Mouse (Mus musculus) embryonic facial prominence, embryonic 14.5 days (tissue): ENCODE measurements around the gene Eva1b. TPM values are rescaled to one million over a fixed set of nuclear protein-coding genes. Genes with fewer than 3 reads are reported as not detected.

Experiments
- ATAC-seq: fragments of 200-750 bp; cut with Nextera tagmentation; 2 replicates; pipeline ENCODE4 v1.8.0; 2017; ENCODE audit warnings: low read depth, moderate number of reproducible peaks, moderate TSS enrichment
- DNase-seq: peaks from one replicate; pipeline ENCODE4 v3.0.0-alpha.2; 2015; ENCODE audit warnings: low spot score
- H3K27ac ChIP-seq: fragments of 300-500 bp; sonication (generic); replicated peaks from 2 replicates; pipeline ENCODE4 v1.5.1; 2014; ENCODE audit warnings: low read depth, mild to moderate bottlenecking, low read length, moderate library complexity
- H3K27me3 ChIP-seq: fragments of 300-500 bp; sonication (generic); replicated peaks from 2 replicates; pipeline ENCODE4 v1.6.1; 2014; ENCODE audit warnings: low read length; ENCODE audit not compliant: control insufficient read depth, insufficient read depth
- H3K36me3 ChIP-seq: fragments of 300-500 bp; sonication (generic); 2 replicates; pipeline ENCODE4 v1.6.1; 2014; ENCODE audit warnings: low read length, mixed read lengths; ENCODE audit not compliant: control insufficient read depth, insufficient read depth
- H3K4me1 ChIP-seq: fragments of 300-500 bp; sonication (generic); 2 replicates; pipeline ENCODE4 v1.6.1; 2014; ENCODE audit warnings: antibody characterized with exemption, low read length; ENCODE audit not compliant: control insufficient read depth, insufficient read depth
- H3K4me2 ChIP-seq: fragments of 300-500 bp; sonication (generic); 2 replicates; pipeline ENCODE4 v1.6.1; 2014; ENCODE audit warnings: low read depth, mild to moderate bottlenecking, low read length, moderate library complexity, mixed read lengths
- H3K4me3 ChIP-seq: fragments of 300-500 bp; sonication (generic); 2 replicates; pipeline ENCODE4 v1.5.1; 2014; ENCODE audit warnings: low read depth, mild to moderate bottlenecking, low read length
- H3K9ac ChIP-seq: fragments of 300-500 bp; sonication (generic); 2 replicates; pipeline ENCODE4 v1.6.1; 2014; ENCODE audit warnings: low read depth, mild to moderate bottlenecking, low read length, moderate library complexity, mixed read lengths
- H3K9me3 ChIP-seq: fragments of 300-500 bp; sonication (generic); 2 replicates; pipeline ENCODE4 v1.6.1; 2016; ENCODE audit warnings: low read length; ENCODE audit not compliant: control insufficient read depth
- WGBS: fragments of 180-500 bp; shearing (Covaris S2); extraction: QIAGEN DNeasy Blood & Tissue Kit; methylation state at CpG from one replicate; pipeline ENCODE4 v1.1.7; 2014; 5-methylcytosine and 5-hydroxymethylcytosine counted together
- polyA plus RNA-seq: library from polyadenylated mRNA; unstranded; fragments of >200 nt; fragmentation: Nextera tagmentation; extraction: Ambion mirVana; gene quantifications from 2 replicates; pipeline ENCODE4 v1.2.1, GENCODE M21; 2014

The Eva1b gene
- polyA plus RNA-seq, 1 experiment from 2014 or later, result 78.9 TPM

DNA sequence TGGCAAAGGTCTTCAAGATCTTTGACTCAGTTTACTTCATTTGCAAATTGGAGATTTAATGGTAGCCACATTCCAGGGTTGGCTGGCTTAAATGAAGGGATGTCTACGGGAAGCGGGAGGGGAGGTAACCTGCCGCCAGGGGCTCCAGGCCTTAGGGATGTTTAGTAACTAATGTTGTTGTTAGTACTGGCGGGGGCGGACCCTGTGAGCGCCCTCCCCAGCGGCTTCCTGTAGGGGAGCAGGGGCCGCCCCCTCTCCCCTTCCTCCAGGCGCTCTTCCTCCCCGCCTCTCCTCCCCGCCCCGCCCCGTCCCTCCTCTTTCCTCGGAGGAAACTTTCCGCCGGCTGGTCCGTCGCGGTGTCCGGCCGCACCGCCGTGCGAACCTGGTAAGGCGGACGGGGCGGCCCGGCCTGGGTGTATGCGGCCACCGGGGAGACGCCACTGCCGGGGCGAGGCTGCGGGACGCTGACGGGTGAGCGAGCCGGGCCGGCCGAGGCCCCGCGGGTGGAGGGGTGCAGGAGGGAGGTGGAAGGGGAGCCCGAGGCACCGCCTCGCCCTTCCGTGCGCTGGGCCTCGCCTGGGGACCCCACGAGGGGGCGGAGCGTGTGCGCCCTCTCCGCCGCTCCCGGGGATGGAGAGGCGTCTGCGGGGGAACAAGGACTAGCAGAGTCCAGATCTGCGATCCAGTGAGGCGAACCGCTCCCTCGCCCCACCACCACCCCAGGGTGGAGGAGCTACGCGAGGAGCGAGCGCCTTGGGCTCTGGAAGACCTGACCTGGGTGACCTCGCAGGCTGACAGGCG is 817 bp downstream of the Eva1b start:
- H3K4me2 ChIP-seq, result peak overlapping the region; percentile 84
- H3K27ac ChIP-seq, result peak overlapping the region; percentile 89
- DNase-seq (peak; percentile 92), ATAC-seq (peak; percentile 73)
- H3K36me3 ChIP-seq, result peaks cover 21% of the 10 kb centered on the region
- WGBS, result 2% methylated on average over 39 of the region's 67 CpGs
- H3K9me3 ChIP-seq, result no peaks in the 10 kb centered on the region
- no peaks in the 10 kb centered on the region for H3K27me3 ChIP-seq
- peaks cover 31% of the 10 kb centered on the region for H3K4me1 ChIP-seq
- H3K4me3 ChIP-seq, result peak overlapping the region; percentile 68
- peak overlapping the region; percentile 74 for H3K9ac ChIP-seq

DNA sequence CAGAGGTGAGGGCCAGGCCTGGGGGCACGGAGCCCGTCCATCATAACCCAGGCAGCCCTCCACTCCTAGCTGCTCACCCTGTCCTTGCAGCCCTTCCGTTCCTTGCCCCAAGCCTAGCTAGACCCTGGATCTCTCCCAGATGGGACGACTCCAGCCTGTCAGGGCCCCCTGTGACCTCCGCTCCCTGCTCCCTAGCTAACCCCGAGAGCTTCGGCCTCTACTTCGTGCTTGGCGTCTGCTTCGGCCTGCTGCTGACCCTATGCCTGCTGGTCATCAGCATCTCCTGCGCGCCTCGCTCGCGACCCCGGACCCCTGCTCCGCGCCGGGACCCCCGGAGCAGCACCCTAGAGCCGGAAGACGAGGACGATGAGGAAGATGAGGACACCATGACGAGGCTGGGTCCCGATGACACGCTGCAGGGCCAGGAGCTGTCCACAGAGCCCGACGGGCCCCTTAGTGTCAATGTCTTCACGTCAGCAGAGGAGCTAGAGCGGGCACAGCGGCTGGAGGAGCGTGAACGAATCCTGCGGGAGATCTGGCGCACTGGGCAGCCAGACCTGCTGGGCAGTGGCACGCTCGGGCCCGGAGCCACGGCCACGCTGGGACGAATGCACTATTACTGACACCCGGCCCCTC is 1.6 kb downstream of the Eva1b start:
- DNase-seq, result no peak
- peaks cover 22% of the 10 kb centered on the region for H3K36me3 ChIP-seq
- H3K9me3 ChIP-seq, result no peaks in the 10 kb centered on the region
- H3K4me2 ChIP-seq, result peak overlapping the region; percentile 84
- H3K4me1 ChIP-seq, result peaks cover 31% of the 10 kb centered on the region
- peak overlapping the region; percentile 68 for H3K4me3 ChIP-seq
- no peak; the same call in 1 of the 2 replicates for ATAC-seq
- H3K27me3 ChIP-seq, result no peaks in the 10 kb centered on the region
- peak overlapping the region; percentile 89 for H3K27ac ChIP-seq
- WGBS, result 14% methylated on average over 32 of the region's 42 CpGs
- H3K9ac ChIP-seq, result peak overlapping the region; percentile 74

DNA sequence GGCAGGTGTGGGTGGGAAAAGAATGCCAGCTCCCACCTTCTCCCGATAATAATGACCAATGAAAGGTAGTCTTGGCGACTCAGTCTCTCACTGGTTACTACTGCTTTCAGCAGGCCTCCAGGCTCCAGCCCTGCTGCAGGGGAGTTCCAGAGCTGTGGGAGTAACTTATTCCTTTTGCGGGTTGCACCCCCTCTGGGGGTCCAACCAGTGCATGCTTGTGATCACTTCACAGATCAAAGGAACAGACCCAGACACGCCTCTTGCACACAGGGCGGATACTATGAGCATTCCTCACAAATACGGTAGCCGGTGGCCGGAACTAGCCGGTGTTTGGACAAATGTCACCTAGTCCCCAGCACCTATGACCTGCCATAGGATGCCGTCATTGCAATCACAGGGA is 2.3 kb downstream of the Eva1b start:
- peaks cover 31% of the 10 kb centered on the region for H3K4me1 ChIP-seq
- H3K27me3 ChIP-seq, result no peaks in the 10 kb centered on the region
- DNase-seq, result peak; percentile 44
- H3K9me3 ChIP-seq, result no peaks in the 10 kb centered on the region
- H3K4me3 ChIP-seq, result peak overlapping the region; percentile 68
- WGBS, result 16% methylated on average over 10 of the region's 10 CpGs
- H3K4me2 ChIP-seq, result peak overlapping the region; percentile 84
- peak overlapping the region; percentile 74 for H3K9ac ChIP-seq
- ATAC-seq, result no peak
- H3K27ac ChIP-seq, result peak overlapping the region; percentile 89
- H3K36me3 ChIP-seq, result peaks cover 22% of the 10 kb centered on the region

DNA sequence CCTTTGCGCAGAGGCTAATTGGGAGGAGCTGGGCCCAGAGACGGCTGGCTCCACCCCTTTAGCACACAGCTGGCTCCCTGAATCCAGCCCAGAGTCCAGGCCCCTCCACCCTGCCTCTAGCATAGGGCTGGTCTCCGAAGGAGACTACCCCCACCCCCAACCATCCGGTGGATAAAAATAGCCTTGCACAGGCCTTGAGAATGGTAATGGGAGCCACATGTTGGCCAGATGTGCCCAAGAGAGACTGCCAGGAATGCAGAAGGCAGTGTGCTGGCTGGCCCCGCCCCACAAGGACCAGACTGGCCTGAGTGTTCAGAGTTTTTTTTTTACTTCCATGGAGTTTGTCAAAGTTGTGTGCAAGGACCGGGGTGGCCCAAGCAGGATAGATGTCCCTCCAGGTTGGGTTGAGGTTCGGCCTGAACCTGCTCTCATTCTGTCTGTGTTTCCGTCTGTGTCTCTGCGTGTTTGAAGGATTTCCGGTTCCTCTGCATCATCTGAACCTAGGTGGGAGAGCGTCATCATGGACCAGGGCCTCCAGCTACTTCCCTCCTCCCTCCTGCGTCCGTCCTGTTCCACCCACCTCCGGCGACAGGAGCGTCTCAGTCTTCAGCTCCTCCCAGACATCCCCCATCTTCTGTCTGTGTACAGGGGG is 2.9 kb downstream of the Eva1b start:
- Histone ChIP-seq H3K4me3 (peak overlapping the region; percentile 68), H3K9me3 (no peaks in the 10 kb centered on the region), H3K4me1 (peaks cover 35% of the 10 kb centered on the region), H3K4me2 (peak overlapping the region; percentile 84), H3K36me3 (peaks cover 22% of the 10 kb centered on the region), H3K27ac (peak overlapping the region; percentile 89), H3K9ac (peak overlapping the region; percentile 45; the same call in 1 of the 2 replicates), H3K27me3 (no peaks in the 10 kb centered on the region)
- WGBS, result 18% methylated on average over 16 of the region's 16 CpGs
- DNase-seq, result peak; percentile 98
- ATAC-seq, result peak; percentile 91

DNA sequence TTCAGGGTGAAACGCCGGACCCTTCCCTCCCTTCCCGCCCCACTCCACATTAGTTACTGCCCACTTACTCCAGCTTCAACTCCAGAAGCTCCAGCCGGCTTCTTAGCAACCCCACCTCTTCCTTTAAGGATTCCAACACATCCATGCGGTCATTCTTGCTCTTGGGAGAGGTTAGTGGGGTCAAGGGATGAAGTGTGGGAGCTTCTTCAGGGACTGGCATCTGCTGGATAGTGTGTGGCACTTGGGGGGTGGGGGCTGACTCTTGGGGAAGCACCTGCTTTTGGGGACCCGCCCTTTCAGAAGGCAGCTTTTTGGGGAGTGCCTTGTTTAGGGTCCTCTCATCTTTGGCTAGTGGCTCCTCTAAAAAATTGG is 3.4 kb downstream of the Eva1b start:
- Histone ChIP-seq H3K4me3 (peak overlapping the region; percentile 68), H3K9me3 (no peaks in the 10 kb centered on the region), H3K4me2 (peak overlapping the region; percentile 84), H3K27me3 (no peaks in the 10 kb centered on the region), H3K9ac (peak overlapping the region; percentile 45; the same call in 1 of the 2 replicates), H3K36me3 (peaks cover 22% of the 10 kb centered on the region), H3K27ac (peak overlapping the region; percentile 85), H3K4me1 (peaks cover 37% of the 10 kb centered on the region)
- ATAC-seq (no peak), DNase-seq (no peak)
- WGBS, result 41% methylated on average over 6 of the region's 6 CpGs

DNA sequence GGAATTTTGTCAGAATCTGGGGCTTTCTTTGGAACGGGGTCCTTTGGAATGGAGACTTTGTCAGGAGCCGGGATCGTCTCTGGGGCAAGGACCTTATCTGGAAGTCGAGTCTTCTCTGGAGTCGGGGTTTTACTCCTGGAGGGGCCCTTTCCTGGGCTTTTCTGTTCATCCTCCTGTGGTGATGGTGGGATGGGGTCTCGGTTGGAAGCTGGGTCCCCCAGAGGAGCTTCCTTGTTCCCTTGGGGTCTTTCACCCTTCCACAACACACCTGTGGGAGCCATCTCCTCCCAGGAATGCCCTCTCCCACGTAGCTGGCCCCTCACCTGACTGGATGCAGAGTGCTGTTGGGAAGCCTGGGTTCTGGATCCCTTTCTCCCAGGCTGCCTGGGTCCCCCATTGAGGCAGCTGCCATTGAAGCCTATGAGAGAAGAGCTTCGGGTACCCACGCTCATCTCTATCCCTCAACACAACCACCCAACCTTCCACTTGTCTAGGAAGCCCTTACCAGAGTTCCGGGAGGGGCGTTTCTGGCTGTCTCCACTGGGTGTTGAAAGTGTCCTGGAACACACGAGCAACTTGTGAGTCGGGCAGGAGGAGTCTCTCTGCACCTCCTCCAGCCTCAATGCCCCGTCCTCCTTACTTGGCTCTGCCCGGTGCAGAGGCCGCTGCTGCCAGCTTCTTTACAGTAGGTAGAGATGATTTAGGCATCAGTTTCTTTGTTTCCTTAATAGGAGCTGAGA is 4.3 kb downstream of the Eva1b start:
- peak overlapping the region; percentile 84; the same call in 1 of the 2 replicates for H3K4me2 ChIP-seq
- ATAC-seq (no peak), DNase-seq (no peak)
- H3K27ac ChIP-seq, result peak overlapping the region; percentile 85
- H3K9me3 ChIP-seq, result 0 out of 2 replicates have a peak, but pooled peaks cover 3% of the 10 kb centered on the region
- H3K36me3 ChIP-seq, result peaks cover 22% of the 10 kb centered on the region
- 76% methylated on average over 16 of the region's 16 CpGs for WGBS
- H3K4me3 ChIP-seq, result no peak overlapping the region
- H3K4me1 ChIP-seq, result peaks cover 37% of the 10 kb centered on the region
- no peaks in the 10 kb centered on the region for H3K27me3 ChIP-seq
- no peak overlapping the region for H3K9ac ChIP-seq

DNA sequence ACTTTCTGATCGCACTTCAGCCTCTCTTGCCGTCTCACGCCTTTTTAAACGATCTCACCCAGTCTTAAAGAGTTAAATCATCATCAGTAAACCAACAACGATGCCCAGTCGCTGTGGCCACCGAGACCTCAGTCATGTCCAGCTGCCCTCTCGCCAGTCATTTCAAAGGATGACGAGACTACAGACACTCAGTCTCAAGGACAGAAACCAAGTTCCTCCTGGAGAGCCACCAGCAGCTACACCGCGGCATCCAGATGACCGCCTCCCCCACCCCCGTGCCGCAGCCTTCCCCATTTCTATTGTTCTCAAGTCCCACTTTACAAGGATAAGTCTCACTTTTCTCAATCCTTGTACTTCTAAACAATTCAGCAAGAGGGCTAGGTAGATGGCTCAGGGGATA is 5.3 kb downstream of the Eva1b start:
- DNase-seq, result no peak
- Histone ChIP-seq H3K27ac (no peak overlapping the region), H3K27me3 (no peaks in the 10 kb centered on the region), H3K9ac (no peak overlapping the region), H3K4me3 (no peak overlapping the region), H3K4me1 (peaks cover 30% of the 10 kb centered on the region), H3K9me3 (0 out of 2 replicates have a peak, but pooled peaks cover 3% of the 10 kb centered on the region), H3K4me2 (no peak overlapping the region), H3K36me3 (peaks cover 22% of the 10 kb centered on the region)
- ATAC-seq, result no peak
- WGBS, result 60% methylated on average over 14 of the region's 14 CpGs

DNA sequence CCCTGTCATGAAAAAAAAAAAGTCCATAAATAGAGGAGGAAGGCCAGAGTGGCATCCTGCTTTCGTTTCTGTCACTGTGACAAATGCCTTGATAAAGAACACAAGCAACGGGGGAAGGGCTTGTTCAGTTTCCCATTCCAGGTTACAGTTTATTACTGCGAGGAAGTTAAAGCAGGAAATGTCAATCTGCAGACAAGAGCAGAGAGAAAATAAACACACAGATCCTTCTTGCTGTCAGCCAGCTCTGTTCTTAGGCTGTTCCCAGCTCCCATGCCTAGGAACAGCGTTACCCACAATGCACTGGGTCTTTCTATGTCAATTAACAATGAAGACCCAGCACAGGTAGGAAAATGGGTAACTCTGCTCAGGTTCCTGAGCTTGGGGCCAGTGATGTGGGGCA is 7.6 kb downstream of the Eva1b start:
- H3K4me2 ChIP-seq, result no peak overlapping the region
- H3K27ac ChIP-seq, result peak overlapping the region; percentile 71
- no peak overlapping the region for H3K9ac ChIP-seq
- peaks cover 24% of the 10 kb centered on the region for H3K36me3 ChIP-seq
- H3K4me3 ChIP-seq, result no peak overlapping the region
- H3K27me3 ChIP-seq, result no peaks in the 10 kb centered on the region
- DNase-seq (no peak), ATAC-seq (no peak)
- 41% methylated on average over 4 of the region's 4 CpGs for WGBS
- H3K9me3 ChIP-seq, result 0 out of 2 replicates have a peak, but pooled peaks cover 3% of the 10 kb centered on the region
- peaks cover 19% of the 10 kb centered on the region for H3K4me1 ChIP-seq
